Mouse (Mus musculus) kidney, postnatal 4 days (tissue): ENCODE measurements at regions not wholly inside any gene's neighbourhood (a gene's known extent, or its start where the extent isn't known, plus 50 kb on each side); places are given as distances from the start of the nearest gene placed in this dataset.

Experiments used
- DNase-seq, 2 experiments: peaks; one replicate each; pipeline ENCODE4 v3.0.0; 2021; ENCODE audit warnings: mixed read lengths in 2 of 2

DNA sequence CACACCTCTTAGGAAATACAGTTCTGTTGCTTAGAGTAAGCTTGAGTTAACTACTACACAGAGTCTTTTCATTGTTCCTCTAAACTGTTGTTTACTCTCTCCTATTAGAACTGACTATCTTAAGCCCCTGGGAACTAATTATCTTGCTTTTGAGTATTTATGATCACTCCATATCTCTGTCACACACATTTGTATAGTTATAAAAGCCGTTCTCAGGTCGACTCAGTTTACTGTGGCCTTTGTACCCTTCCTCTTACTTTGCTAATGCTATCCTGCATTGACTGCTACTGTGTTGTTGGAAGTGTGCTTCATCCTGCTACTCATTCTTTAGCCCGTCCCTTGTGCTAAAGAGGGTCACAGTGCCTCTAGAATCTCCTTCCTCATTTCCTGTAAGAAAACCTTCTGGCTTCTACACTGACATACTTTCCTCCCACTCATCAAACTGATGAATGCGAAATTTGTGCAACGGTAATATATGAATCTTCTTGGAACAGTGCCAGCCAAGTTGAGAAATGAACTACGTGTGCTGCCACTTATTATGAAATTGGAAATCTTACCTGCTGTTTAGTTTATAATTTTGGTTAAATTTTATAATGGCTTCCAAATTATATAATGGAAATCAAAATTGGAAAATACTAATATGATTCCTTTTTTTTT lies 119.8 kb upstream of the Cblb start:
- DNase-seq, result no peak

DNA sequence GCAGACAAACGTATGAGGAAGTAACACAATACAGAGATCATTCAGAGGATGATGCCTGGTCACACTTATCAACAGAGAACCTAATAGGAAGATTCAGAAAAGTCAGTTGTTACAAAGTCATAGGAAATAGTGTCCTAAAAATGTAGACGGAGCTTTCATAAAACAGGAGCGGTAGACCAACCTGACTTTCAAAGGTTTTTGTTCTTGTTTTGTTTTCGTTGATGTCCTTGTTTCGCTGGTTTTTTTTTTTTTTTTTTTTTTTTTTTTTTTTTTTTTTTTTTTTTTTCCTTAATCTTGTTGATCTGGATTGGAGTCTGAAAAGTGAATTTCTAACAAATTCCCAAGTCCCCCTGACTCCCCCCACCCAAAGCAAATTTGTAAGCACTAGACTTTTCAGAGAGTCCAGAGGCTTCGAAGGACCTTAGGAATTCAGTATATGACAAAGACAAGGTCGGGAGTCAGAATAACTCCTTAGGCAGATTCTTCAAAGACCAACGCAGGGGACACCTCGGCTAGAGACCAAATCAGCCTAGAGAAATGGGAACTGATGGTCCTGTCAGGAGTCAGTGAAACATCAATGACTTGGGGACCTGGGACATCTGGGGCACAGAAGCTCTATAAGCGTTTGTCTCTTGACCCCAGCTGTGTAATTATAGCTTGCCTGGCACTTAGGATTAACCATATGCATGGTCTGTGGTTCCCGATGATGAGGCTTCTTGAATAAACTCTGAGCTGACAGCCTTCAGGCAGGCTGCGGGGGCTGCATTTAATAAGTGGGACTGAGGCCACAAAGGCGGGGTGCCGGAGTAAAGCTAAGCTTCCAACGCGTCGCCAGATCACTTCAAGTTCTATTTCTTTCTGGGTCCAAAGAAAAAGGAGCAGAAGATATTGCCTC lies 115.7 kb upstream of the Cblb start:
- peak in 1 of 2 experiments; percentile 3 for DNase-seq

DNA sequence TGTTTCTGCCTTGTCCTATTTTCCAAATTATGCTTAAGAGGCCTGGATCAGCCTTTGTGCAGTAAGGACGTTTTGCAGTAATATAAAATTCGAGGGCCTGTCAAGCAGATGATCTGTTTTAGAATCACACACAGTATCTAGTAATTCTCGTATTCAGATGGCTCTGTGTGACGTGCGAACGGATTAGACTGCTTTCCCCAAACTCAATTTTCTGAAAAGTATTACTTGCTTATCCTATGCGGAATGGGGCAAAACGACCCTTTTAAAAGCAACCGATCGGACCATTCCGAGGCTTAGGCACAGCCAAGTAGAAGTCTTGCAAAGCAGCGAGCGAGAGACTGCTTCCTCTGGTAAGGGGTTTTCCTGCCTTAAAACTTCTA lies 115.1 kb upstream of the Cblb start:
- no peak for DNase-seq

DNA sequence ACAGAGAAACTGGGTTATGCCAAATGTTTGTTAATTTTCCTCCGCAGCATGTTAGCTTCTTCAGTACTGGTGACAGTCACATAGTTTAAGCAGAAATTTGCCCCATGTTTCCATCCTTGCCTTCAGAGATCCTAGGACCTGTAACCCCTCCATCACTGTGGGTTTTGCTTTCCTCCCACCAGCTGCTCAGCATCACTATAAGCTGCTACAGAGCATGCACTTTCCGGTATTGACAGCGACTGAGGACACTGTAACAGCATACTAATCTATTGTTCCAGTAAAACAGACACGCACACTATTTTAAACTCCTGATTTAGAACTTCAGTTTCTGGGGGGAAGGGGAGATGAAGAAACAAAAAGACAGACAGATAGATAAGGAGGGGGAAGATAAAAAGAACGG lies 114.7 kb upstream of the Cblb start:
- no peak for DNase-seq

DNA sequence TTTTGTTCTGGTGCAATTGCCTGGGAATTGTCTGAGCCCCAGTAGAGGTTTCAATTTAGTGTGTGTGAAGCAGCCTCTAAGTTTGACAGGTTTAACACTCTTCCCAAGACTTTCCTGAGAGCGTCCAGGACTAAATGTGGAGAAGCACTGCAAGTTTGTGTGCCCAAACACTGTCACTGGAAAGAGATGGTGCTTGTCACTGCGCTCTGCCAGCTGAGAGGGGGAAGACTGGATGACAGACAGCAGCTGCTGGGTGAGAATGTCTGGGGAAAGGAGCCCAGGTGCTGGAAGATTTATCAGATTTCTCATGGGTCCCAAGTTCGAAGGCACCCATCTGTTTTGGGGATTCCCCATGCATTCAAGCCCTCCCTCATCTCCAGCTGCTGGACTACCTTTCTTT lies 114.2 kb upstream of the Cblb start:
- DNase-seq, result peak in 1 of 2 experiments; percentile 2

DNA sequence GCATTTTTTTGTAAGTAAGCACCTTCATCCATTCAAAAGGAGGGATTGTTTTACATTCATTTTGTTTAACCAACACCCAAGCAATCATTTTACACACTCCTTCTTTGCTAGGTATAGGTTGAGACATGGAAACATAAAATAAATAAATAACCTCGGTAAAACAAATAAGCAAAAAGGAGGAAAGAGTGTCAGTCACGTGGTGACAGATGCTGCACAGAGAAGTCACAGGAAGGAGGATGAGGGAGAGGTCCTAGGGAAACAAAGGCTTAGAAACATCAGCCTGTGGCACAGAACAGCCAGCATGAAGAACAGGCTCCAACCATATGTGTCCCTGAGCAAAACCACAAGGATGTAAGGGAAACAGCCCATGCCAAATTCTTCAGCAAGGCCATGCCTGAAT lies 113.5 kb upstream of the Cblb start:
- no peak for DNase-seq

DNA sequence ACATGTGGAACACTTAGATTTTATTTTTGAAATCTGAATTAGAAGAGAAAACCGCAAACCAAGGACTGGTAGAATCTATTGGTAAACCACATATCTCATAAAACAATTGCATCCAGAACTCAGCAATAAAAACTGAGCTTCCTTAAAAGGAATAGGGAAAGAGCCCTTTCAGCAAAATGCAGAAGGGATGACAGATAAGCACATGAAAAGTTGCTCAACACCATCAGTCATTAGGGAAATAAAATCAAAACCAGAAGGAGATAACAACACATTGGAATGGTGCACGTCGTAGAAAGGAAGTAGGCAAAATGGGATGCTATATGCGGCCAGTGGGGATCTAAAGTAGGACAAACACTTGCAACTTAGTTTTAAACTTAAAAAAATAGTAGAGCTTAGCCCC lies 110.0 kb upstream of the Cblb start:
- DNase-seq, result no peak

DNA sequence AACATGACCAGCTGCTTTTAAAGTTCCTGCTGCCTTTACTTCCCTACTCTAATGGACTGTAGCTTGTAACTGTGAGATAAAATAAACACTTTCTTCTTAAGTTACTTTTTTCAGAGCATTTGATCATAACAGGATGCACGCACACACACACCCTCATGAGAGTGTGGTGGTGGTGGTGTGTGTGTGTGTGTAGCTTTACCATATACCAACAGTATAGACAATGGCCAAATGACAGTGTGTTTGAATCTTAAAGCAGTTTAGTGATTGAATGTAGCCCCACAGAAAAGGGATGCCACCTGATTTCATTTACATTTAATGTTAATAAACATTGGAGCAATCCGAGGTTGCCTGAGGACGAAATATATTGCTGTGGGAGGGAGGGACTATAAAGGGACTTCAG lies 108.4 kb upstream of the Cblb start:
- DNase-seq, result no peak

DNA sequence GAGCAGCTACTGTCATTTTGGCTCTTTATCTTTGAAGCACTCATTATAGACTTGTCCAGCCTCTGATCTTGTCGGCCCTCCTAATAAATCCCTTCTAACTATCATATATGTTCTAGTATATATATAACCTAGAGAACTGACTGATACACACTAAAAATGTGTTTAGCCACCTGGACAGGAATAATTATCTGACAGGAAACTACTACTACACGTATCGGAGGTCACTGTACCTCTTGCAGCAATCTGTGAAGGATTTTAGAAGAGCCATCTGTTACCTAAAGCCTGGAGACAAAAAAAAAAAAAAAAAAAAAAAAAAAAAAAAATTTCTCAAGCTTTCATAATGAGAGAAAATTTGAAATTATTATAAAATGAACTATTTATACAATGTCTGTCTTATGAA lies 105.4 kb upstream of the Cblb start:
- DNase-seq, result no peak

DNA sequence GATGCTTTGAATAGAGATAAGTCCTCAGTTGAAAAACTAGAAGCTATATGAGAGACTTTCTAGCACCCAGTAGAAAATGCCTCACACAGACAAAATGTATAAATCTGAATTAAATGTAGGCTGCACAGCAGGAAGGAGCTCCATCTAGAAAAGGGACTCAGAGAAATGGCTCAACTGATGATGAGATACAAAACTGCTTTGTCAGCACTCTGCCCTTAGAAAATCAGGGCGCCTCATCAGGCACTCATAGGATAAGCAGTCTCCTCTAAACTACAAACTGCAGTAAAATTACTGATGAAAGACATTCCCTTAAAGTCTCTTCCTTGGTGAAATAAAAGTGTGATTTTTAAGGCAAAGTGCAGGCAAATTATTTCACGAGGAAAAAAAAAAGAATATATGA lies 97.9 kb upstream of the Cblb start:
- DNase-seq, result no peak

DNA sequence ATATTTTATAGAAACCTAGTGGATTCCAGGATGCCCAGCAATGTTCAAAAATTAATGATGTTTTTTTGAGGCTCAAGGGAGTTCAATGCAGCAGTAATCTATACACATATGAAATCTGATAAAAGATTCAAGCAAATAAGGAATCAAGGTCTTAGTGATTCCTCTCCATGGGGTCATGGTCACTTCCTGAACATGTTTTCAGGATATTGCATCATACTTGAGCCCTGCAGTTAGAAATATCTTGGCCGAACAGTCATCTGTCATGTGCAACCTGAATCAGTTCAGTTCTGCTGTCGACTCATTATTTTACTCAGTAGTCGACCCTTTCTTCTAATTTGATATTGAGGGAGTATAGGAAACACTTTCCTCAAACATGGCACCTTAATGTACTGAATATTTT lies 97.1 kb upstream of the Cblb start:
- no peak for DNase-seq

DNA sequence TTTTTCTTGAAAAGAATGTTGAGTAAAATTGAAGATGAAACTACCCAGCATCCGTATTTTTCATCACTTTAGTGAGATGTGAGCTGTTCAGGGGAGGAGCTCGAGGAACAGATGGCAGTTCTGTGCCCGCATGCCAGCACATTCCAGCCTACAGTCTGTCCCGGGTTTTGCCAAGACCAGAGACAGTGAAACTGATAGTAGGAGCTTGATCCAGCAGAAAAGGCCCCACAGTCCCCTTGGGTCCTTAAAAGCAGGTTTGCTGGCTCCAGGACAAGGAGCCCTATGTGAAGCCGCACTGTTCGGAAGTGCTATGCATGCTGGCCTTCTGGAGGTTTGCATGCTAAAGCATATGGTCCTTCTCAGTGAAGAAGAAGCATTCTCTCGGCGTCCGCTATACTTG lies 93.7 kb upstream of the Cblb start:
- DNase-seq, result no peak

DNA sequence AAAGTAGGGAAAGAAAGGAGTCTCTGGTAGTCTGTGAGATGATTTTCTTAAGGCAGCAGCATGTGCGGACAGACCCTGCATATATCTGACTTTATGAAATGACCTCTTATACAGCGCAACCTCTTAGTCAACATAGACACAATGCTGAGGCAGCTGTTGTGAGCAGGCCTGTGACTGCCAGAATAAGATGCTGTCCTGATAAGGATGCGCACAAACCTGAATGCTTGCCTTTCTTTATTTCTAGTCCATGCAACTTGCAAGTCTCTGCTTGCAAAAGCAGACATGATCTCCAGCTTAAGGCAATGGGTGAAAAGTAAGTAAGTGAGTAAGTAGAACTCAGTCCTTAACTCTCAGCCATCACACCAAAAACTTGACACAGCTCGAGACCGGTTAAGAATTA lies 92.0 kb upstream of the Cblb start:
- no peak for DNase-seq

DNA sequence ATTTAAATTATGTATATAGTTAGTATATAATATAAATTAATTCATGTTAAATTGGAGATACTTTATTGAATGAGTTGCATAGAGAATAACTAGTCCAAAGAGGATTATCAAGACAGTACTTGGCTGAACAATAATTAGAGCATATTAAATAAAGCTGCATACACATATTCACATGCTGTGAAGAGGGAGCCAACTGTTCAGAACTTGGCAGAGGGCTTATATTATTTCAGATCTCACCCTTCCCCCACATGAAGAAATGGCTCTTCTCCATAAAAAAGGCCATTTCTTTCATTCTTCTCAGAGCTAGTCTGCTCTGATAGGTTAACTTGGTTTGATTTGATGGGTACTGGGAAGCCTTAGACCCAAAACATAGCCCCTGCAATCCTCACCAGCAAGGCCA lies 90.5 kb upstream of the Cblb start:
- no peak for DNase-seq

DNA sequence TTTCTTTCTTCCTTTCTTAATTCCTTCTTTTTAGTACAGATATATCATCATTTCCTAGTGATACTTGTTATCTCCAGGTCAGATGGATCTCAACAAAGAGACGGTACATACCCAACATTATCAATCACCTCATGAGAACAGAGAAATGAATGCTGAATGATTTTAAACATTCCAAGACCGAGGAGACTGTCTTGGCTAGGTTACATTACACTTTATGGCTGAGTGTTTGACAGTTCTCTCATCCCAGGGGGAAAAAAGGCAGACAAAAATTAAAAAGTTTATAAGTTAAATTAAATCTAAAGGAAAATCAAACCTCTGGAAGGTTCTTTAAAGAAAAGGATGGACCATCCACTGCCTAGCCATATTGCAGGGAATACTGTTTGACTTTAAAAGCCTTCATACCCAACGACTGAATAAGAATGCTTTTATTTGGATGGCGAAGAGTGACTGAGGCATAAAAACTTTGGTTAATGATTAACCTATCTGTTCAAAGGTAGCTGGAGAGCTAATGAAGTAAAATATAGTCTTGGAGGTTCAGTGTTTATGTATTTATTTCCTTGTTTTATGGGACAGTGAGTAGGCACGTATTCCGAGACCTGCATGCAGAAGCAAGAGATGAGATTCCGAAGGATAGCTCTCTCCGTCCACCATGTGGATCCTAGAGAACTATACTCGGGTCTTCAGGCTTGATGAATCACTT lies 88.4 kb upstream of the Cblb start:
- DNase-seq, result no peak

DNA sequence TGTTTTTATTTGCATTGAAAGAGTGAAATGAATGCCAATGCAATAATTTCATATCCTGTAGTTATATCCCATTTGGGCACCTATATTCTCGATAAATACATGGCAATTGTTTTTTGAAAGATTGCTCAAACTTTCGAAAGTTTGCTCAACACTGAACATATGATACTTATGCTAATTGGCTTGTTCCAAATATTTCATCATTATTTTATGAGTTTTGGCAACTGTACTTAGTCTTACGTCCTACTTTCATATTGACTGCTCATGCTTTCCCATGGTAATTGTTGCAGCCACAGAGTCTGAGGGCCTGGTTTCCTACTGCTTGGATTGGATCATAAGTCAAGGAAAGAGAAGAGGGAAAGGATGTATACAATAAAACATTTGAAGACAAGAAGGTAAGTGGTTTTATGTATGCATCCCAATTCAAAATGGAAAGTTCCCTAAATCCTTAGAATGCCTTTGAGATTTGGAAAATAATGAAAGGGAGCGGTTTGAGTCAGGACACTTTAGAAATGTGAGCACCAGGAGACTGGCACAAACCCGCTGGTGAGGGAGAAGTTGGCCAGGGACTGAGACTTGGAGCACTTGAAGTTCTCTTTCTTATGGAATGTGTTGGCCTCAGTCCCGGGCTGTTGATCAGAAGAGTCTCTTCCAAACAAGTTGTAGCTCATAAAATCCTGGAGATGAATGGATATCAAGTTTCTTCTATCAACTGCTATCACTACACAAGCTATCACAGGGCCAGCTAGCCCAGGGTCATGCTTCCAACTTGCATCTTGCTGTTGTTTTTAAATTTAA lies 63.8 kb upstream of the Cblb start:
- no peak for DNase-seq
